Mouse (Mus musculus) natural killer cell, adult 2 months (primary cell): ENCODE data around the gene Arntl2.
"Not testable (repeated sequence)": the region's sequence is repeated elsewhere in the genome, so short reads cannot be mapped to it uniquely, and the experiment has no call there.

Source experiments
- DNase-seq, 2 experiments: peaks; one replicate each; pipeline ENCODE4 v3.0.0; 2022; ENCODE audit warnings: low spot score in 2 of 2

The Arntl2 gene

DNA sequence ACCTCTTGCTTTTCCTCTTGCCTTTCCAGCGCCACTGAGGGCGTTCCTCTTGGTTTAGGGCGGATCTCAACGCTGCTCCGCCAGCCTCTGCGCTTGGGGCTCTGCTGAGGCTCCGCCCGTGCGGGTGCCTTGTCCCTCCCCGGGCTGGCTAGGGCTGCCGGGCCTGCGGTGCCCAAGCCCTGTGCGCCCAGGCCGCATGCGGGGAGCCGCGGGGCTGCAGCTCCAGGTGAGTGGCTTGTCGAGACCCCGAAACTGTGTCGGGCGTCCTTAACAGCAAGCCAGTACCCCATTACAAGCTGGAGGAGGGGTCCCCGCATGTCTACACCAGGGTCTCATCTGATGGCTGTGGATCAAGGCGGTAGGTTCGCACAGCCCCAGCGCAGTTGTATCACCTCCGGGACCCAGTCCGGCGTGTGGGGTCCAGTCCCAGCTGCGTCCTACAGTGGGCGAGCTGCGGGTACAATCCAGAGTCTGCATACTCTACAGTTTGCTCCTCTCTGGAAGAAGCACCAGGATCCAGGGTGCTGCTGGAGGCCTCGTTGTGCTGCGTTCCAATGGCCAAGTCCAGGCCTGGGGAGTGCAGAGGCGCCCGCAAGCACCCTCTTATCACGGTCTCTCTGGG lies at the start of gene Arntl2:
TSS of gene Arntl2 (plus strand) at position 132 of the 622 bp plus-strand sequence.
- no peak for DNase-seq

DNA sequence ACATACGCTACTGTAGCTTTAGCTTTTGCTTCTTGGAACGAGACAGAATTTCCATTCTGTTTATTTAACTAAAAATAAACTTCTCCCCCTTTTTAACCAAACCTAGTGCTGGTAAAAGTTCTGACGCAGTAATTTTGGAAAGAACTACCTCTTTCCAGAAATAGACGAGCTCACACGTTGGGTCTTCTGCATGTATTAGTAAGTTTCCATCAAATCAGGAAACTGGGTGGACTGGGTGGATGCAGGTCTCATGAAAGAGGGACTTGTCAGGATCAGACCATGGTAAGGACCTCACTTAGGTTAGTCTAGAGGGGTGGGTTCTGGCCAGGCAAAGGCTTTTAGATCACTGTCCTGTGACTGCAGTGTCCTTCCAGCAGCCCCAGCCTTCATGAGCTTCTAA lies 49.3 kb upstream of the Arntl2 start:
- DNase-seq = no peak

DNA sequence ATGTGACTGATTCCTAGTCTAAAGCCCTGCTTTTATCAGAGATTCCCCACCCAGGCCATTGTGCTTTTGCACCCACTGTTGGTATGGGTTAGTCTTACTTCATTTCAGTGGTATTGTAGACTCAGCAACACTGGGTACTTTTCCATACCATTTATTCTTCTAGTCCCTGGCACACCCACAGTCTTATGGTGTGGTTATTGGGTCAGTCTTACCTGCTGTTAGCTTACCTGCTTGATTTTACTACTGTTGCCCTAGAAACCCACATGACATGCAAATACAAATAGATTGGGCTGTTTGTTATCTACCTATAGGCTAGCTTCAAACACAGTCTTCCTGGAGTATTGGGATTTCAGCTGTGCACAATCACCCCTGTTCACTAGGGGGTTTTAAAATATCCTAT lies 48.8 kb upstream of the Arntl2 start:
- no peak for DNase-seq

DNA sequence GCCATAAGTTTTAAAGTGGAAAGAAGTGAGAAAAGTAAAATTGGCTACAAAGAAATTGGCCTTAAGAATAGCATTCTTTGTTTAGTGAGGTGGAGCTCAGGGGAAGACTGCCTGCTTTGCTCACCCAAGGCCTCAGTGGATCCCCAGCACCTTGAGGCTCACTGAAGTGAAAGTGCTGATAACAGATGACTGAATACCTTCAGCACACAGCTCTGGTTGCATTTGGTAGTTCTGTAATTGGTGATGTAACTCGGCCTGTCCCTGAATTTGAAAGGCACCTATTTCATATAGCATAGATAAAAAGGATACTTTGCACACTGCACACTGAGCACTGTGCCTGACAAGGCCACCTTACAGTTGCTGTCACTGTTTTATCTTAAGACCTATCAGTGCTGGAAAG lies 47.6 kb upstream of the Arntl2 start:
- no peak for DNase-seq

DNA sequence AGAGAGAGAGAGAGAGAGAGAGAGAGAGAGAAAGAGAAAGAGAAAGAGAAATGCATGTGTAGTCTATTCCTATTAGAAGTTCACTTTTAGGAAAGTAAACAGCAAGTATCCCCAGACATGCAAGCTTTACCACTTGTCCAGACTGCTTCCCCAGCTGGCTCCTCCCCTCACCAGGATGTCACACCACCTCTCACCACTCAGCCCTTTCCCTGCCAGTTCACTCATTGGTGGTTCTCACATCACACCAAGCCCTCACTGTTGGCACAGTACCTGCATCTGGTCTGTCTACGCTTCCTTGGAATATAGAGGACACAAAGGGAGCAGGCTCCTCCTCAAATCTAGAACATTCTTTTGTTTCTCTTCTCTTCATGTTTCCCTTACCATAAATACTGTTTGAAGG lies 44.2 kb upstream of the Arntl2 start:
- no peak for DNase-seq

DNA sequence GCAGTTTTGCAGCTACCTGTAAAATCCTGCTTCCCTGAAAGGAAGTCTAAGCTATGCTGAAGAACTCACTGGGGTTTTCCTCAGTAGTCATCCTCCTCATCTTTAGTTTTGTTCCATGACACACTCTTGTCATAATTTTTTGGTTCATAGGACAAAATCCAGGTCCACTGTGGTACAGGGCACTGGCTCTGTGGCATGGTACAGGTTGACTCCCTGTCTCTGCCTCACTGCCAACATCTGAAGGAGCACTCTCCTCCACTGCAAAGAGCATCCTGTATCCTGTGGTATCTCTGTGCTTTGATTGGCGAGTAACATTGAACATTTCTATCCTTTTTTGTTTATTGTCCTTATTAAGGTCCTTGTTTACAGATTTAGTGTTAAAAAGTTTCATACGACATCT lies 43.7 kb upstream of the Arntl2 start:
- DNase-seq = no peak

DNA sequence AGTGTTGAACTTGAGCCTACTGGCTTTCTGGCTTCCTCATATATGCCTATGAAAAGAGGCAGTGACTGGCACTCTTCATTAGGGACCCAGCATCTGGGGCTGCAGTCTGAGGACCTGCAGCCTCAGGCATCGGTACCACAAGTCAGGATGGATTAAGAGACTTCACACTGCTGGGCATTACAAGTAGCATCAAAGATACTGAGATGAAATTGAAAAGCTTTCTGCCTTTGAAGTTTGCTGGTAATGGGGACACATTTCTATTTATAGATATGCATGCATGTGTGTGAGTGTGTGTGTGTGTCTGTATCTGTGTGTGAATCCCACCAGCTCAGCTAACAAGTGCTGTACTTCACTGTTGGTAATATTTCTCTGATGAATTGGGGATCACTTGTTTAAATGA lies 43.2 kb upstream of the Arntl2 start:
- DNase-seq = no peak

DNA sequence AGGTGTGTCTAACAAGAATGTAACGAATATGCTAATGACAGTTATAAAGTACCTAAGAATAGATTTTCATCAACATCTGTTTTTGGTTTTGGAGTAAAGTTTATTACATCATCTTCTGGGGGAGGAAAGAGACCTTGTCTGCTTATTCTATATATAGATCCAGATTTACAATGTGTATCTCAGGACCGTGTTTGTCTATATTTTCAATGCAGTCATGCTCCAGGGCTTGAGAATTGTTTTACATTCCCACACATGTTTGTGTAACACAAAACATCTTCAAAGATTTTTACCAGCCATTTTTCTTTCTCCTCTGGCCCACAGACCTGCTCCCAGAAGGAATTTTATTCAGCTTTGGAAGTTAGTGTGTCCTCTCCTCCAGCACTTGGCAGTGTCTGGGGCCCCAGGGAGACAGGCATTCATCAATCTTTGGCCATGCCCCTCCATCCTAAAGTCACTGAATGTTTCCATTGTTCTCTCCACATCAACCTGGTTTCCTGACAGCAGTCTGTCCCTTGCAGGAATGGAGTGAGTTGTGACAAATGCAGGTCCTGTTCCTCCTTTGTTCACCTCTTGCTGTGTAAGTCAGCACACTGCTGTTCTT lies 42.2 kb upstream of the Arntl2 start:
- DNase-seq = no peak

DNA sequence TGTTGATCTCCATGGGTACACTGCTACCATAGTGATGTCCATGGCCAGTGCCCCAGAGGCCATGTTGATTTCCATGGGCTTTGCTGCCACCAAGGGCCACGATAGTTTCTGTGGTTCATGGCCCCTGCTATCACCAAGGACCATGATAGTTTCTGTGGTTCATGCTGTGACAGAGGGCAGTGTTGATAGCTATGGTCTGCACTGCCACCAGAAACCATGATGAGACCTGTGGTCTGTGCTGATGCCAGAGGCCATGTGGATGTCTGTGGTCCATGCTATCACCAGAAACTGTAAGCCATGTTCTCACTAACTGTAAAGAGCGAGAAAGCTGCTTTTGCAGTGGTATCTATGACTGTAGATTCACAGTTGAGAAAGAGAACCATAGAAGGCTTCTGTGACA lies 40.7 kb upstream of the Arntl2 start:
- DNase-seq = no peak

DNA sequence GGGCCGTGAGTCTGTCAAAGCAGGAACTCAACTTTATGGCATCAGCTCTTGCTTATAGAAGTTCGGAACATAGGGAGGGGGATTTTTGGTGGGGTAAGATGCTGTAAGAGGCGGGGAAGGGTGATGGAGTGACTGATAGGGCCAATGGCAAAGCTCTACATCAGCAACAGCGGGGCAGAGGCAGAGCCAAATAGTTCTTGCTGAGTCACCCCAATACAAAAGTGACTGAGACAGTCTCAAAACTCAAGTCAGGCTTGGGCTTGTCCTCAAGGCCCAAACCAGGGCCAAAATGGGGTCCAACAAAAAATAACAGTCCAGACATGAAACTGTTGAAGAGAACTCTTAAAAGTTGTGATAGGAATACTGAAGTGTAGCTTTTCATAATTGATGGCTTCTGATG lies 40.2 kb upstream of the Arntl2 start:
- DNase-seq = no peak

DNA sequence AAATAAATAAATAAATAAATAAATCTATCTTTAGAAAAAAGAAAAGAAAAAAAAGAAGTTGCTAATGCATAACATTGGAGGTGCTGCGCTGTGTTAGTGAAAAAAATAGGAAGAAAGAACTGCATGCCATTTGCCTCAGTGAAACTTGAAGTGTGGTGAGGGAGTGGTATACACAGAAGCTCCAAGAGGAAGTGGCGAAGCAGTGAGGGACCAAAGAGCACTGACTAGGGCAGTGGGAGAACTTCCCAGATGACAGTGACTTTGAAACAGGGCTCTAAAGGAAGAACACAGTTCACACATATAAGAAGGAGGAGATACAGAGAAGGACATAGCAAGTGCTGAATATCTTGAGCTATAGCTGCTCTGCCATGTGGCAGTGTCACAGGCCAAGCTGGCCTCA lies 36.8 kb upstream of the Arntl2 start:
- no peak for DNase-seq

DNA sequence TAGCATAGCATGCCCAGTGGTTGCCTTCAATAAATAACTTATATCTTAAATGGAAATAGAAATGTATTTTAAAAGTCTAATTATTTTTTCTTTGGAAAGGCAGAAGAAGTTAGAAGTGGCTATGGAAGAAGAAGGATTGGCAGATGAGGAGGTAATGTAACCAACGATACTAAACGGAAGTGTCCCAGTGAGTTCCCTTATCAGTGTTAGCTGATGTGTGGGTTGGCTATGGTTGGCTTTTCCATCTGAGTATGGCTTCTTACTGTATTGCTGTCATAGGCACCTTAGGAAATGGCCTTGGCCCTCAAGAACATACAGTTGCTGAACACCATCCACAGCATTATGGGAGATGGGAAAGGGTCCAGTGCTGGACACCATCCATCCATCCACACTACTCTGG lies 35.8 kb upstream of the Arntl2 start:
- DNase-seq = no peak

DNA sequence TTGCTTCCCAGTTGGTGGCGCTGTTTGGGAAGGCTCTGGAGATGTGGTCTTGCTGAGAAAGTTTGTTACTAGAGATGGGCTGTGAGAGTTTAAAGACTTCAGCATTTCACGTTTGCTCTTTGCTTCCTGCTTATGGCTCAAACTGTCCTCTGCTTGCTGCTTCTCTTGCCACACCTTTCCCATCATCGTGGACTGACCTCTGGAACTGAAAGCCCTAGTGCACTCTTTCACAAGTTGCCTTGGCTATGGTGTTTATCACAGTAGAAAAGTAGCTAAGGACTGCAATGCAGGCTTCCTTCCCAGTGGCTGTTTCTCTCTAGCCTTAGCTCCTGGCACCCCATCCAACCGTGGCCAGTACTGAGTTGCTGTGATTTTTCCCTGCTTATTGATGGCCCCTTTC lies 35.1 kb upstream of the Arntl2 start:
- DNase-seq = no peak

DNA sequence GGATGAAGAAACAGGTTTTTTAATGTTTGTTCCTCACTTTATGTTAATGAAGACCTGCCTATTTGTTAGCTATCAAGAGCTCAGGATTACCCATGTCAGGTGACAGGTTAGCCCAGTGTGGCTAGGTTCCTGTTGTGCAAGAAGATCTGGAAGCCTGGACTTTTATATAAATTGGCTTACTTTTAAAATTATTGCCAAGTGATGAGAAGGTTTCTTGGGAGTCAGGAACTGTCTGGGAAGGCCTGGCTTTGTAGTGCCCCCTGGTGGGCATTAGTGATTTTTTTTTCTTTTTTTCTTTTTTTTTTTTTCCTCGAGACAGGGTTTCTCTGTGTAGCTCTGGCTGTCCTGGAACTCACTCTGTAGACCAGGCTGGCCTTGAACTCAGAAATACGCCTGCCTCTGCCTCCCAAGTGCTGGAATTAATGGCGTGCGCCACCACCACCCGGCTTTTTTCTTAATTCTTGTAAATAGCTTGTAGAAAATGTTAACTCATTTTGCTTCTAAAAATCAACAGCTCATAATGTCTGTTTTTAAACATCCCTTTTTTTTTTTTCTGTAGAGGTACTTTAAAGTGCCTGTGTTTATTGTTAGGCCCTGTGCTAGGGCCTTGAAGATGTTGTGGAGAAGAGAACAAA lies 33.5 kb upstream of the Arntl2 start:
- DNase-seq = no peak

DNA sequence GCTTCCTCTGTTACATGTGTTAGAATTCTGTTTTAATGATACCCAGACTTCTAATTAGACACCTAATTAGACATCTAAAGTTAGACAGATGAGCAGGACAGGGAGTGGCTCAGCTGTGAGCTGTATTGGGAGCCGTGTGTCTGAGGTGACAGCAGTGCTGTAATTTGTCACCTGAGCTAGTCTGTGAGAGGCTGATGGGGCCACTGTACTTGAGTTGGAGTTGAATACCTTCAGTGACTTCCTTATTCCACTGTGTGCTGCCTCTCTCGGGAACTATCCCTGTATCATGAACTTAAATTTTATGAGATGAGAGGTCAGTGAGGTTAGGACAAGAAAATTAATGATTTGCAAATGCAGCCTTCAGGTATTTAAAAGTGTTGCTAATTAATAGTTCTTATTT lies 31.3 kb upstream of the Arntl2 start:
- no peak for DNase-seq

DNA sequence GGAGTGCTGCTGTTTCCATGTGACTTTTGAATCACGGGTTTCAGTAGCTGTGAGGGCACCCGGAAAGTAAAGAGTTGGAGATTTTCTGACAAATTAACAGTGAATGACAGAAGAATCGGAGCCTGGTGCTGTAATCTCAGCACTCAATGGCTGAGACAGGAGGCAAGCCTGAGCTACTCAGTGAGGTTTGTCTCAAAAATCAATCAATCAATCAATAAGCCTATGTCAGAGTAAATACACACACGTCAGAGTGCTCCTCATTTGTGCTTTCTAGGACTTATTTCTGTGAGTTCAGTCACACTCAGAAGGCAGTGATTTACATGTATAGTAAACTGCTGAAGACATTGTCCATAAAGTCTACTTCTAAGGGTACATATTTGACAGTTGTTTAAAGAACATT lies 30.6 kb upstream of the Arntl2 start:
- DNase-seq = no peak

DNA sequence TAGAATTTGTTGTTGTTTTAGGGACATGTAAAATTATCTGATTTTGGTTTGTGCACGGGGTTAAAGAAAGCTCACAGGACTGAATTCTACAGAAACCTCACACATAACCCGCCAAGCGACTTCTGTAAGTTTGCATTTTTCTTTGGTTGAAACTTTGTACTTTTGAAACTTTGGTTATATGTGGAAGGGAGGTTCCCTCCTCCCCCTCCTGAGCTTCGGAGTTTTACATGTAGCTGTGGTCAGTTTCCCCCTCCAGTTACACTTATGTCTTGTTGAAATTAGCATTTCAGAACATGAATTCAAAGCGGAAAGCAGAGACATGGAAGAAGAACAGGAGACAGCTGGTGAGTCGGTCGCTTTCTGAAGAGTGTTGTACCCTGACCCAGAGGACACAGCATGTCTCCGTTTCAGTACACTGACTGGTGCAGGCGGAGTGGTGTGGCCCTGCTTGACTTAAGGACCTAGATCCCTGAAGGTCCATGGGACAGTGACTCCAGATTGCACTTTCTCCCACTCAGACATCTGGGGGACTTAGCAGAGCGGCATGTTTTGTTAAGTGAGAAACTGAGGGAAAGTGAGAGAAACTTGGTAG lies 26.9 kb upstream of the Arntl2 start:
- no peak for DNase-seq

DNA sequence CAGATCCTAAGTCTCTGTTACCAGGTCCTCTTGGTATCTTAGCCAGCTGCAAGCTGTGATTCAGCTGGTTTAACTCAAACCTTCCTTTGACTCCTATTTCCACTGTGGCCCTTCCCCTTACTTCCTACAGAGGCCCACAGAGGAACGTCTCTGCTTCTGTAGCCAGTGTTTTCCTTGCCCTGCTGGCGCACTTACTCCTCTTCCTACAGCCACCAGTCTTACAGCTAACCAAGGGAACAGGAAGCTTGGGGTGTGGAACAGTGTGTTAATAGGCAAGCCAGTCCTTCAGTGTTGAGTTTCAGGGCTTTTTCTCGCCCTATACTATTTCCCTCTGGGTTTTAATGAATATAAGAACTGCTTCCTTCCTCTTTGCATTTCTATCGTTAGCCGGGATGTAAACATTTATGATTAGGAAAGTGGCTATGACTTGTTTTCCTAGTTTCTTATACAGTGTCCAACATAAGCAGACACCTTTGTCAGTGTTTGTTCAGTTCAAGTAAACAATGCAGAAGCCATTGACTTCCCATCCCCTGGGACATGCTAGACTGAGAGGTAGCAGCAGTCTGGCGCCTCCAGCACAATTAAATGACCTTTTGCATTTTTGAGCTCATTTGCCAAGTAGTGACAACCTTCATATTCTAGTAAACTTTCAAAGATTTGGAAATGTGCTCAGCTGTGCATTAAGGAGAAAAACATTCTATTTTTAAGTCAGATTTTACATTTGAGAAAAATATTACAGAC lies 25.7 kb upstream of the Arntl2 start:
- DNase-seq = no peak

DNA sequence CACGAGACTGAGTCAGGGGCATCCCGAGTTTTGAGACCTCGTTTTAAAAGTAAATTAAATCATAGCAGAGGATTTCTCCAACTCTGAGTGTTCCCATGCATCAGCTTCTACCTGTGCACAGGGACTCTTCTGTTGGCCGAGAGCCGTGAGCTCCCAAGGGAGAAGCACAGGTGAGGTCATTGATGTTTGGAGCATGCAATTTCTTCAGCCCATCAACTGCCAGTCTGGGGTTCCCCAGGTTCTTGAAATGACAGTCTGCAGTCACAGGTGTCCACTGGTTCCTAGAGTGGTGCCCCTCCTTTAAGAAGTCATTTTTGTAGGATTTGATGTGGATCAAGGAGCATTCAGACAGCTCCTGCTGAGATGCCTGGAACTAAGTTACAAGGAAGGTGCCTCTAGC lies 25.0 kb upstream of the Arntl2 start:
- no peak for DNase-seq

DNA sequence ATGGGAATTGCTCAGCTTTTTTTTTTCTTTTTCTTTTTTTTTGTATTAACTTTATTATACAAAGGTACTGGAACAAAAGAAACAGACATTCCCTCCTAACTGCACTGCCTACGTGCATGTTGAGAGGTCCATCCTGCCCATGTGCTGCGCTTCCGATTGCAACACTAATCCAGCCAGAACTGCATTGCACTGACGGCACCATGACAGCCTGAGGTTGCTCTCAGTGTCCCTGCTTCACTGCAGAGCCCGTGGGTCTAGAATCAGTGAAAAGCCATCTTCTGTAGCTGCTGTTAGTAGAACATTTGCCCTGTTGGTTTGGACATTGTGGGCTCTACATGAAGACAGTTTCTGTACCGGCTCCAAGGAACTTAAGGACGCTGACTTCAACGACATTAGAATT lies 20.0 kb upstream of the Arntl2 start:
- not testable (repeated sequence) for DNase-seq

DNA sequence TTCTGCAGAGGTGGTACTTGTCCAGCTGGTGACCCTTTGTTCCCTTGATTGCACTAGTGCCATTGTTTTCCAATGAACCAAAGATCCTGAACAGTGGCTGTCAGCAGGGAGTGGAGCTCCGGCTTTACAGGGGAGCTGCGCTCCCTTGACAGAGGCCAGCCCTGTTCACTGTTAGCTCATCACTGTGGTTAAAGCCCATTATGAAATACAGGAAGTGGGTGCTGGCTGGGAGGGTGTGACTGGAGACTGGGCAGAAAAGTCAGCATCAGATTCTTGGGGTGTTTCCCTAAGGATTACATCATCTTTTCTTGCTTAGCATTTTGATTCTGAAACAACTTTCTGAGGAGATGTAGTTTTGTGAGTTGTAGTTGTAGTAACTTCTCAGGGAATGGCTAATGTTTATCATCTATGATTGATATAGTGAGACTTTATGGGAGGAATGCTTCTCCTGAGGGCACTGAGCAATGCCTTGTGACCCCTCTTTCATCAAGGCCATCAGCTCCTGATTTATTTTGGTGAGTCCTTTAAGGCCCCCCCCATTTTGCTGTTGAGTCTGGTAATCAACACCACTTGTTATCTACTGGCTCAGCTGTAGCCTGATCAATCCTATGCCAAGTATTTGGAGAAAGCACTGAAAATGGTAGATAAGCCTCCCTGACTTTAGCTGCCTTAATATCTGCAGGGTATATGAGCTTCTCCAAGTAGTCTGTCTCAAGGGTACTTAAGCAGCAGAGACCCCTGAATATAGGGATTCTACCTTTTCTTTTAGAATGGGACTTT lies 19.1 kb upstream of the Arntl2 start:
- peak; percentile 31 to 56 for DNase-seq

DNA sequence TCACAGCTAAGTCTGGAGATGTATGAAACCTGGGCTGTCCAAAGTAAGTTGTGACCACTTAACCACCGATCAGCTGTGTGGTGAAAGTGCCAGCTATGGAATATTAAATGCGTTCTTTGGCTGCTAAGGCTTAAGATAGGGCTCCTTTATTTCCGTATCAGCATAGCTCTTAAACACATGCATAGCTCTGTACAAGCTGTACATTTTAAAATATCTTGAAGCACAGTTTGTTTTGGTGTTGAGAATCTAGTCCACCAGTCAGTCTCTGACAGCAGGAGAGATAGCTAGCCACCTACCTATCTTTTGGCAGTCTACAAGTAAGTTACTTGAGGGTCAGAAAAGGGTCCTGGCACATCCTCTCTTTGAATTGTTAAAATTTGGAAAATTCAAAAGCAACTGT lies 17.8 kb upstream of the Arntl2 start:
- no peak for DNase-seq
